10 mouse cellular contexts compared by ENCODE assay signal in genomic region chr6:30547274-30547645, GRCm38 (mm10). TPM values are rescaled to one million over a fixed set of nuclear protein-coding genes. Genes with fewer than 3 reads are reported as not detected.
A peak's percentile ranks its signal among the peaks of the same experiment; 100 is the strongest.
DNase-seq lines count a peak whose midpoint lies in the region; ATAC-seq and TF ChIP-seq lines count a peak whose summit lies in the region.
"Had no signal": no experiment of that assay in that cellular context is flagged by ENCODE, and none has a peak within 500 bp of the region (broad histone marks: within the 10 kb centered on the region; RNA-seq: fewer than 3 reads in every experiment).

No protein-coding gene starts in this region.

- H3K9me3 ChIP-seq in lung, embryonic 15.5 days = no peaks in the 10 kb centered on the region
- no peaks in the 10 kb centered on the region for H3K9me3 ChIP-seq in heart, embryonic 16.5 days (replicated peaks; ENCODE audit: control insufficient read depth, low read length)
- no peaks in the 10 kb centered on the region for H3K9me3 ChIP-seq in liver, embryonic 14.5 days (ENCODE audit: control insufficient read depth, low read length)
- no peaks in the 10 kb centered on the region for H3K9me3 ChIP-seq in stomach, embryonic 14.5 days (ENCODE audit: control insufficient read depth, low read depth, low read length)

- H3K4me3 ChIP-seq in lung, embryonic 15.5 days = peak overlapping the region; percentile 30
- H3K4me3 ChIP-seq in heart, embryonic 16.5 days (ENCODE audit: low read length) = peak overlapping the region; percentile 40
- H3K4me3 ChIP-seq in liver, embryonic 14.5 days (ENCODE audit: insufficient read depth in 1 of 2, low read depth in 2 of 2, low read length in 2 of 2) = no peak overlapping the region; a peak in 1 of 4 replicates
- peak overlapping the region; percentile 9; the same call in 1 of the 2 replicates for H3K4me3 ChIP-seq in stomach, embryonic 14.5 days (ENCODE audit: low read depth, low read length)
- H3K4me3 ChIP-seq: erythroblast, embryonic 14.5 days had no signal

- H3K4me2 ChIP-seq in lung, embryonic 15.5 days = peak overlapping the region; percentile 59
- H3K4me2 ChIP-seq in heart, embryonic 16.5 days (ENCODE audit: low read depth, low read length) = peak overlapping the region; percentile 63
- peak overlapping the region; percentile 44 for H3K4me2 ChIP-seq in liver, embryonic 14.5 days (ENCODE audit: low read depth)
- H3K4me2 ChIP-seq in stomach, embryonic 14.5 days (replicated peaks; ENCODE audit: low read depth, low read length) = peak overlapping the region; percentile 39

- no peaks in the 10 kb centered on the region for H3K36me3 ChIP-seq in lung, embryonic 15.5 days
- no peaks in the 10 kb centered on the region for H3K36me3 ChIP-seq in heart, embryonic 16.5 days (ENCODE audit: control insufficient read depth, insufficient read depth)
- no peaks in the 10 kb centered on the region for H3K36me3 ChIP-seq in liver, embryonic 14.5 days (replicated peaks; ENCODE audit: control insufficient read depth, insufficient read depth, low read depth)
- no peaks in the 10 kb centered on the region for H3K36me3 ChIP-seq in stomach, embryonic 14.5 days (ENCODE audit: control insufficient read depth, insufficient read depth, low read length)

- peaks cover 41% of the 10 kb centered on the region for H3K4me1 ChIP-seq in lung, embryonic 15.5 days
- peaks cover 38% of the 10 kb centered on the region for H3K4me1 ChIP-seq in heart, embryonic 16.5 days (ENCODE audit: control insufficient read depth, insufficient read depth, low read length)
- peaks cover 0 to 11% of the 10 kb centered on the region in 2 experiments; a peak in 1 of 4 replicates for H3K4me1 ChIP-seq in liver, embryonic 14.5 days (replicated peaks; ENCODE audit: control insufficient read depth in 2 of 2, insufficient read depth in 2 of 2, low read length in 1 of 2)
- H3K4me1 ChIP-seq in stomach, embryonic 14.5 days (ENCODE audit: control insufficient read depth, insufficient read depth, low read length) = peaks cover 24% of the 10 kb centered on the region

- no peak for TF ChIP-seq EP300 in liver, embryonic 14.5 days (IDR thresholded peaks at IDR 0.05; ENCODE audit: low read depth)

- no peak for DNase-seq in lung, adult 18-20 months
- DNase-seq in cerebellum, adult 9-11 months = peak; percentile 58
- no peak for DNase-seq in liver, embryonic 14.5 days (ENCODE audit: low read depth in 3 of 3, low spot score in 3 of 3)
- DNase-seq in urinary bladder, postnatal 25 days (ENCODE audit: low spot score) = no peak
- no peak for DNase-seq in spleen, adult 12 weeks (ENCODE audit: low spot score)

- no peak for TF ChIP-seq CTCF in liver, embryonic 14.5 days (IDR thresholded peaks at IDR 0.05; ENCODE audit: low read depth)

- peak overlapping the region; percentile 81 for H3K27ac ChIP-seq in lung, embryonic 15.5 days
- peak overlapping the region; percentile 91 for H3K27ac ChIP-seq in heart, embryonic 16.5 days (ENCODE audit: low read length)
- H3K27ac ChIP-seq in liver, embryonic 14.5 days = no peak overlapping the region
- H3K27ac ChIP-seq in stomach, embryonic 14.5 days (ENCODE audit: low read length) = peak overlapping the region; percentile 83

- ATAC-seq in lung, embryonic 15.5 days (ENCODE audit: borderline replicate concordance, extremely low read depth, low FRiP score, low TSS enrichment) = no peak
- 0 out of 2 replicates have a peak, but pooled peaks have one; percentile 41 for ATAC-seq in heart, embryonic 16.5 days (replicated peaks; ENCODE audit: extremely low read depth, insufficient read depth, low FRiP score)
- no peak for ATAC-seq in liver, embryonic 14.5 days (ENCODE audit: insufficient read depth)
- no peak for ATAC-seq in stomach, embryonic 14.5 days (ENCODE audit: insufficient number of reproducible peaks, insufficient read depth, low FRiP score, low read depth)

- WGBS in lung, embryonic 15.5 days = 1% methylated on average over 13 of the region's 17 CpGs
- 1% methylated on average over 16 of the region's 17 CpGs for WGBS in heart, embryonic 16.5 days
- WGBS in liver, embryonic 14.5 days (ENCODE audit: insufficient replicate concordance) = under 1% methylated on average over 15 of the region's 17 CpGs
- 2% methylated on average over 17 of the region's 17 CpGs for WGBS in stomach, embryonic 14.5 days

- no peaks in the 10 kb centered on the region for H3K27me3 ChIP-seq in lung, embryonic 15.5 days
- H3K27me3 ChIP-seq in heart, embryonic 16.5 days (ENCODE audit: control insufficient read depth, insufficient read depth, low read length) = no peaks in the 10 kb centered on the region
- peaks cover 34% of the 10 kb centered on the region for H3K27me3 ChIP-seq in liver, embryonic 14.5 days (ENCODE audit: control insufficient read depth, insufficient read depth, low read length)
- H3K27me3 ChIP-seq in stomach, embryonic 14.5 days (ENCODE audit: control insufficient read depth, insufficient read depth, low read length) = no peaks in the 10 kb centered on the region

- peak overlapping the region; percentile 19; the same call in 1 of the 2 replicates for H3K9ac ChIP-seq in lung, embryonic 15.5 days
- peak overlapping the region; percentile 57 for H3K9ac ChIP-seq in heart, embryonic 16.5 days (ENCODE audit: low read length)
- no peak overlapping the region for H3K9ac ChIP-seq in liver, embryonic 14.5 days (replicated peaks)
- H3K9ac ChIP-seq in stomach, embryonic 14.5 days (replicated peaks; ENCODE audit: low read depth, low read length) = no peak overlapping the region

RNA-seq across cellular contexts. Expression of gene Cpa2, which starts 5.9 kb away (rescaled TPM):
- polyA plus RNA-seq in lung, embryonic 15.5 days (2015; fragmentation: Nextera tagmentation; extraction: Ambion mirVana) = 6.6 and 10.5 TPM in 2 replicates
- polyA plus RNA-seq in heart, embryonic 16.5 days (2015; fragmentation: Nextera tagmentation; extraction: Ambion mirVana) = 2.5 and 2.7 TPM in 2 replicates
- 0.60 and 0.63 TPM in 2 replicates for polyA plus RNA-seq in liver, embryonic 14.5 days (2012; rRNA removed)
- polyA plus RNA-seq in liver, embryonic 14.5 days (2014; fragmentation: Nextera tagmentation; extraction: Ambion mirVana) = 0.56 and 2.1 TPM in 2 replicates
- polyA plus RNA-seq in stomach, embryonic 14.5 days (2014; fragmentation: Nextera tagmentation; extraction: Ambion mirVana) = 1.4 and 127 TPM in 2 replicates
- polyA plus RNA-seq: erythroblast, embryonic 14.5 days had no signal

RNA-seq across cellular contexts. Expression of gene Cpa4, which starts 20.9 kb away (rescaled TPM):
- polyA plus RNA-seq in lung, embryonic 15.5 days (2015; fragmentation: Nextera tagmentation; extraction: Ambion mirVana) = 0.13 and 0.15 TPM in 2 replicates
- polyA plus RNA-seq in heart, embryonic 16.5 days (2015; fragmentation: Nextera tagmentation; extraction: Ambion mirVana) = 1.3 and 1.7 TPM in 2 replicates
- 0.05 and 0.07 TPM in 2 replicates for polyA plus RNA-seq in liver, embryonic 14.5 days (2012; rRNA removed)
- polyA plus RNA-seq in liver, embryonic 14.5 days (2014; fragmentation: Nextera tagmentation; extraction: Ambion mirVana) = 0.05 TPM in 1 of 2 replicates, not detected in the other
- polyA plus RNA-seq in stomach, embryonic 14.5 days (2014; fragmentation: Nextera tagmentation; extraction: Ambion mirVana) = 0.49 and 0.71 TPM in 2 replicates
- polyA plus RNA-seq: erythroblast, embryonic 14.5 days; testis, adult 2 months had no signal

RNA-seq across cellular contexts. Expression of gene Ssmem1, which starts 37.6 kb away (rescaled TPM):
- polyA plus RNA-seq in lung, embryonic 15.5 days (2015; fragmentation: Nextera tagmentation; extraction: Ambion mirVana) = 0.12 TPM in 1 of 2 replicates, not detected in the other
- polyA plus RNA-seq in heart, embryonic 16.5 days (2015; fragmentation: Nextera tagmentation; extraction: Ambion mirVana) = 0.12 TPM in 1 of 2 replicates, not detected in the other
- polyA plus RNA-seq in liver, embryonic 14.5 days (2012; rRNA removed) = 0.10 TPM in 1 of 2 replicates, not detected in the other
- polyA plus RNA-seq in liver, embryonic 14.5 days (2014; fragmentation: Nextera tagmentation; extraction: Ambion mirVana) = 0.14 TPM in 1 of 2 replicates, not detected in the other
- polyA plus RNA-seq in stomach, embryonic 14.5 days (2014; fragmentation: Nextera tagmentation; extraction: Ambion mirVana) = 0.52 TPM in 1 of 2 replicates, not detected in the other
- polyA plus RNA-seq: erythroblast, embryonic 14.5 days had no signal

RNA-seq across cellular contexts. Expression of gene Tmem209, which starts 37.7 kb away (rescaled TPM):
- polyA plus RNA-seq in lung, embryonic 15.5 days (2015; fragmentation: Nextera tagmentation; extraction: Ambion mirVana) = 35.3 and 39.6 TPM in 2 replicates
- polyA plus RNA-seq in heart, embryonic 16.5 days (2015; fragmentation: Nextera tagmentation; extraction: Ambion mirVana) = 21.7 and 27.6 TPM in 2 replicates
- 15.9 and 17.6 TPM in 2 replicates for polyA plus RNA-seq in liver, embryonic 14.5 days (2012; rRNA removed)
- 19.6 and 20.0 TPM in 2 replicates for polyA plus RNA-seq in liver, embryonic 14.5 days (2014; fragmentation: Nextera tagmentation; extraction: Ambion mirVana)
- 39.8 and 45.0 TPM in 2 replicates for polyA plus RNA-seq in stomach, embryonic 14.5 days (2014; fragmentation: Nextera tagmentation; extraction: Ambion mirVana)

Comparison
In these comparisons a context has a peak if more than half of its experiments do, and no peak if none do; other contexts are left out.
1. H3K4me3 ChIP-seq: peak in lung, embryonic 15.5 days (single experiment), heart, embryonic 16.5 days (single experiment) and stomach, embryonic 14.5 days (single experiment); none in liver, embryonic 14.5 days (0 of 2).
2. H3K9ac ChIP-seq: peak in lung, embryonic 15.5 days (single experiment) and heart, embryonic 16.5 days (single experiment); none in liver, embryonic 14.5 days (single experiment) and stomach, embryonic 14.5 days (single experiment).
3. Peak in every context shown above with its lines, with median percentiles within 50 percentile points of each other: H3K4me2 ChIP-seq.